Mouse (Mus musculus) induced T-regulatory cell, adult 2 months (primary cell): ENCODE data around the gene Atf3.

Source experiments
- DNase-seq: peaks from one replicate; pipeline ENCODE4 v3.0.0-alpha.2; 2012; ENCODE audit warnings: low read depth

Gene Atf3

DNA sequence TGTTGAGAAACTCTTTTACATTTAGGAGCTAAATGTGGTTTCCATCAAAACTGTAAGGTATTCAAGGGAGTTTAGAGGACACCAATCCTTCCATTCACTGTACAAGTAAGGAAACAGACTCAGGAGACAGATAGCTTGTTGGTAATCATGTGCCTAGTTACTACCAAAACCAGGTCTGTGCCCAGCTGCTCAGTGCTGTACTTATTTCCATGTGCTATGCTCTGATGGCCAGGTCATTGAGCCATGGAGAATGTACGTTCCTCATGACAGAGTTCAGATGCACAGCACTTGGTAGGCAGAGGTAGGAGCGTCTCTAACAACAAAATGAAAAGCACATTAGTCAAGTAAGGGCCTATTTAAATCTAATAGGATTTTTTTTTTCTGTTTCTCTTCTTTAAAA is 8.7 kb upstream of the Atf3 start:
- DNase-seq: no peak

DNA sequence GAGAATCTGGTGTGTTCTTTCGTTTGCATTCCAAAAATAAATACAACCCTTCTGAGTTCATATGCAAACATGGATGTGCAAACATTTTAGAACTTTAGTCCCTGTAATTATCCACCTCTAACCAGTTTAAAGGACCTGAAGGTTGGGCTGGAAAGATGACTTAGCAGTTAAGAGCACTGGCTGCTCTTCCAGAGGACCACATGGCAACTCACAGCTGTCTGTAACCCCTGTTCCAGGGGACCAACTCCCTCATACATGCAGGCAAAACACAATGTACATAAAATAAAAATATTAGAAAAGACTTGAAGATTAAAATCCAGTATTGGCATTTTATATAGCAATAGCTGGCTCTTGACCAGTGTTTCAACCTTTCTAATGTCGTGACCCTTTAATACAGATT is 7.9 kb upstream of the Atf3 start:
- DNase-seq: no peak

DNA sequence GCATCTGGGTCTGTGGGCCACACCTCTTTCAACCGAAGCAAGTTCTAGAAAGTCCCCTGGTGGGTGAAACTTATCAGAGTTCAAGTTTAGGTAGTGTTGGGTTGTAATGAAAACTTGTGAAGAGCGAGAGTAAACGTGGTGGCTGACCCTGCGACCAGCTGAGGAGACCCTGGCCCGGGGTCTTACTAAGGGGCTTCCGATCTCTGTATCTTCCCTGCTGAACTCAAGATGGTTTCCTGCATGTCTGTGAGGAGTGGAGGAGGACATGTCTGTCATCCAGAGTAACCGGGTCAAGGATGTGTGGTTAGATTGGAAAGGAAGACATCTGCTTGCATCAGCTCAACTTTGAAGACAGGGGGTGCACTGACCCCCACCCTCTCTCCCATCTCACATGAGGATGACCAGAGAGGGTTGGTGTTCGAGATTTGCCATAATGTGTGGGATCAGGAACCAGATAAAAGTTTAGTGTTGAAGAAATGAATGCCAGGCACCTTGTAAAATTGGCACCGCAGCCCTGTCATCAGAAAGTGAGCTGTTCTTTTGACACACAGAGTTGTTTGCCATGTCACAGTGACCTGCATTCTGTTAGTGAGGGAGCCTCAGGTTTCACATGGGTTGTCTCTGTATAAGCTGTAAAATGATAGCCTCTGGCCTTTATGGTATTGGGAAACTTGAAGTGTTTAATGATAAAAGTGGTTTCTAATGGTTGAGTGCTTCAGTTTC is 7.3 kb upstream of the Atf3 start:
- DNase-seq: peak; percentile 89

DNA sequence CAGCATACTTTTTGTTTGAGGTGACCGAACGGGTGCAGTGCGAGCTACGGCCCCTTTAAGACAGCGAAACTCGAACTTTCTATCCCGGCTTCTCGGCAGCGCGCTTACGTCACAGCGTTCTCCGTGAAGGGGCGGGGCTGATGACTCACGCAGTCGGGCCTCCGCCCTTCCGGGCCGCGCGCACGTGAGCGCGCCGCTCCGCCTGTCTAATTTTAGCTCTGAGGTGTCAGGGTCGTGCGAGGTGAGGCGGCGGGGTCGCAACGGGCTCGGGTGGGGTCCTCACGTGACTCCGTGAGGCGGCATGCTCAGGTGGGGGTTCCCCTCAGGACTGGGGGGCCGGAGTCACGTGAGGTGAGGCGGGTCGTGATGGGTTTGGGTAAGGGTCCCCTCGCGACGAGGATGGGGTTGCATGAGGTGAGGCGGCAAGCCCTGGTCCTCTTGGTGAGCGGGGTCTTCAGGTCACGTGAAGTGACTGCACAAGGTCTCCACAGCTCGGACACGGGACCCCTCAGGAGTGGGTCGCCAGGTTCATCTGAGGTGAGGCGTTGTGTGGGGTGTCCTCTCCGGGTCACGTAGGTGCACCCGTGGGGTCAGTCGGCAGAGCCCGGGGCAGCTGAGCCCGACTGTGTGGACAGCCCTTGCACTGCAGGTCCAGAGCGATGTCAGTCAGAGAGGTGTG is 6.6 kb upstream of the Atf3 start:
- DNase-seq: peak; percentile 97

DNA sequence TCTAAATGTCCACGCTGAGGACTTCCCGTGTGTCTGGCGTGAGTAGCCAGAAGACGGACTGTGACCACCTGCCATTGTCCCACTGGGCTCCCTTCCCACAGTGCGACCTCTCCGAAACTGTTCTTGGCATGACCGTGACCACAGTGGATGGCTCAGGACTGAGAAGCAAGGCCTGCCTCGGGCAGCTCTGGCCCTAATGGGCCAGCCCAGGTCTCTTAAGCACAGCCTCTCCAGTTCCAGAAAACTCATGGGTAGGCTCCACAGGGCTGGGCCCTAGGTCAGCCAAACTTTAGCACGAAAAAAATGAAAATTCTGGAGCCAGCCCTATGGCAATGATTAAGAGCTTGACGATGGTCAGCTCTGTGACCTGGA is 6.1 kb upstream of the Atf3 start:
- no peak for DNase-seq

DNA sequence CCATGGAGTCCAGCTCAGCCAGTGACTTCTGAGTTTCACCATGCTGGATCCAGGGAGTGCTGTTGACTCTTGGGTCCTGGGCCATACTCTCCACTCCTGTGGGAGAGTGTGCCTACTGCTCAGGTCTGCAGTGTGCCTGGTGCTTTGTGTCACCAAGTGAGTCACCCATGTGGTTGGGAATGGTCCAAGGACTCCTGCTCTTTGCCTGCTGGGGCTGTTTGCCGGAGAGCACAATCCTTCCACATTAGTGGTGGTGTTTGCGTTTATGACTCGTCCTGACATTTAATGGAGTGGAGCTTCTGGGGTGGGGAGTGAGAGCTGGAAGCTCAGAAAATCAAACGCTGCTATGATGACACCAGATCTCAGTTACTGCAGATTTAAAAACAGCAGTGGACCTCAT is 4.2 kb upstream of the Atf3 start:
- DNase-seq: no peak

DNA sequence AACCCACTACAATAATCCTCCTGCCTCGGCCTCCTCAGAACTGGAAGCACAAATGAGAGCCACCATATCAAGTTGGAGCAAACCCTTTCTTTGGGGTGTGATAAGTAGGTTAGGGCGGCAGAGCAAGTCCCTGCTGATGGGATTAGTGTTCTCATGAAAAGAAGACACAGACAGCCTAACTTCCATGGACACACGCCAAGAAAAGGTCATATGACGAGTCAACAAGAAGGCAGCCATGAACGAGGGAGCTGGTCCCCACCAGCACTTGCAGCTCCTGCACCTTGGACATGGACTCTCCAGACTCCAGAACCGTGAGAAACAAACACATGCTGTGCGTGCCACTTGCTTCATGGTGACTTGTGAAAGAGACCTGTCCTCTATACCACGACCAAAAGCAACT is 2.7 kb upstream of the Atf3 start:
- no peak for DNase-seq

DNA sequence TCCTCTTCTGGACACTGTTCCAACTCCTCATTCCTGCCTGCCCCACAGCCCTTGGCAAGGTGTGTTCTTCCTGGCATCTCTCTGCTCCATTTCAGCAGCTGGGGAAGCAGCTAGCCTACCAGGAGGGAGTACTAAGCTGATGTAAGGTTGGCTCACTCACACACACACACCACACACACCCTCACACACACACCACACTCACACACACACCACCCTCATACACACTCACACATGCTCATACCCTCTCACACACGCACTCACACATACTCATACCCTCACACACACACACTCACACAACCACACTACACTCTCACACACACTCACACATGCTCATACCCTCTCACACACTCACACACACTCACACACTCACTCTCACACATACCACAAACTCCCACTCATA is 1.9 kb upstream of the Atf3 start:
- no peak for DNase-seq

DNA sequence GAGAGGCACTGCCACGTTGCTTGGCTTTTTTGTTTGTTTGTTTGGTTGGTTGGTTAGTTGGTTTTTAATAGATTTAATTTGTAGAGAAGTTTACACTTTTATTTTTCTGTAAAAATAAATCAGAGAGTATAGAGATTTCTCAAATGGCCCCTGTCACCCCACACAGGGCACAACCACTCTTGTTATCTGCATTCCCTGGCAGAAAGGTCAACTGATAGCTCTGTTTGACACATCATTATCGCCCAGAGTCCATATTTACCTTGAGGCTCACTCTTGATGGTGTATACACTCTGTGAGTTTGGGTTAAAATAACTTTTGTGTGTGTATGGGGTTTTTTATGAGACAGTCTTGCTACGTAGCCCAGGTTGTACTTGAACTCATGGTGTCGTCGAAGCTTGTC is 744 bp upstream of the Atf3 start:
- no peak for DNase-seq

DNA sequence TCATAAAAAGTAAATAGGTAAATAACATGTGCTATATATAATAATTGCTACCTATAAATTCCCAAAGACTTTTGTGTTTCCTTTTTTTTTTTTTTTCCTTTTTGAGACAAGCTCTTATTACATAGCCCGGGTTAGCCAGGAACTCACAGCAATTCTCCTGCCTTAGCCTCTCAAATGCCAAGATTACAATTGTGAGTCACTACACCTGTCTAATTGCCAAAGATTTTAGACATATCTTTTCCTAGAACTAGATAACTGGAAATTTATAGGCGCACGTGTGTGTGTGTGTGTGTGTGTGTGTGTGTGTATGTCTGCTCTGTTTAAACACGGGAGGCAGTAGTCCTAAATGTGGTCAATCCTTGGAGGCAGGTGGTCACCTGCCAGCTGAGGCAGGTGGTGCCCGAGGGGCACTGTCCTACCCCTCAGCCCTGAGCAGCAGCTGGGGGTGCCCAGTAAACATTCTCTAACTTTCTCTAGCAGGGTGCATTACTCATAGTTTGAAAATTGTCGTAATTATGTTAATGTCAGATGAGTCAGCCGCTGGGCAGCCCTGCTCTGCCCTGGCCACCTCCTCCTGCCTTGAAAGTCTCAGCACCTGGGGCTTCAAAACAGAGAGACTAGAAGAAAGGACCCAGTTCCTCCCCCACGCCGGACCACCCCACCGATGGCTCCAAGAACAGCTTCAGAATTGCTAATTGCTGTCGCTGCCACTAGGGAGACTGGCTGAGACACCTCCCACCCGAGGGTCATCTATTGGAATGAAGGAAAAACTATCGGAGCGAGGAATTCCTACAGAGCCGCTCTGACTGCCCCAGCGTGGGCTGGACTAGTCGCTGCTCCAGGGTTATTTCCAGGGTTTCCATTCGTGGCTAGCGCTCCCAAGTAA is 1.8 kb downstream of the Atf3 start:
- DNase-seq: no peak

DNA sequence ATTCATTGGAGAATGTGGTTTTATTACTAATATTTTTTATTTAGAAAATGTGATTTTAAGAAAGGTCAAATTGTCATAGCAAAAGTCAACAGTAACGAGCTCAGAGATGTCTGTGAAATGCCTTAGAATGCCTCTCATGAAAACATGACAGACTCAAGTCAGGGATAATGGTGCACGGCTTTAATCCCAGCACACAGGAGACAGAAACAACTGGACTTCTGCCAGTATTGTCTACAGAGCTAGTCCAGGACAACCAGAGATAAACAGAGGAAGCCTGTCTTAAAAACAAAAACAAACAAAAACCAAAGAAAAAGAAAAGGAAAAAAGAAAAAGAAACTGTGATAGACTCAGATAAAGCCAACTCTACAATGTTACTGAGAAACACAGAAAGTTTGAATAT is 6.7 kb downstream of the Atf3 start:
- no peak for DNase-seq

DNA sequence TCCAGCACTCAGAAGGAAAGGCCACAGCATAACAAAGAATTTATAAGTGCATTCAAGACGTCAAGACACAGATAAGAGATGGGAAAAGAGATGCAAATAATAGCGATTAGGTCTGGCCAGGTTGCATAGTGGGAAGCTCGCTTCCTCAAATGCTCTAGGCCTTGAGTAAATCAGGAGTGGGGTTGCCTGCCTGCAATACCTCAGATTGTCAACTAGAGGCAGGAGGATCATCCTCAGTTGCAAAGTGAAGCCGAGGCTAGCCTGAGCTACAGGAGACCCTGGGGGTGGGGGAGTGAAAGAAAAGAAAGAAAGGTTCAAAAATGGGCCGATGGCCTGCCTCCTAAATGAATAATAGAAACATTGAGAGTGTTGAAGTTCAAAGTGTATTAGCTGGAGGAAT is 12.0 kb downstream of the Atf3 start:
- DNase-seq: no peak

DNA sequence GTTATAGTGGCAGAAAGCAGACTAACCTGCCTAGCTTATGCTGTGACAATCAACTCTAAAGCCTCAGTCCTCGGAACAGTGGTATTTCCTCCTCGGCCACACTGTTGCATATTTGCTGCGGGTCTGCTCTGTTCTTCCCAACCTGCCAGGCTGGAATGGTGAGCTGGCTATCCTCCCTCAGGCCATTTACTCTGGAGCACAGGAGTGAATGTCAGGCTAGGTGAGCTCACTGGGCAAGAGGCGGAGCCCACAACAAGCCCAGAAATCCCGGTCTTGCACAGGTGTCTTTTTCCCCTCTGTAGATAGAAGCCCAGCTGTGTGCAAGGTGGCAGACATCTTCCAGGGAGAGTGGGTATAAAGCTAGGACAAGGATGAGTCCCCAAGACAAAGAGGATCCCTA is 13.0 kb downstream of the Atf3 start:
- no peak for DNase-seq

DNA sequence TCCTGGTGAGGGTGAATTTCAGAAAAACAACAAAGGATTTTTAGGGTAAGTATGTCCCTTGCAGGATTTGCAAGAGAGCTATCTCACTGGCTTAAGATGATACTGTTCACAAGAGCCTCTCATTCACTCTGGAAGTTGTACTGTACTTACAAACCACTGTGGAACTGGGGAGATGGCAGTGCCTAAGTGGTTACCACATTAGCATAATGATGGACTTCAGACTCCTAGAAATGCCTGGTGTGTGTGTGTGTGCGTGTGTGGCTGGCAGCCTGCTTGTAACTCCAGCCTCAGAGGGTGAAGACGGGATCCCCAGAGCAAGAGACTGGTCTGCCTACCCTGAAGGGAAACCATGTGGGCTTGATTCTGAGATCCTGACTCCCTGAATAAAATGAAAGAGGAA is 14.3 kb downstream of the Atf3 start:
- DNase-seq: no peak

DNA sequence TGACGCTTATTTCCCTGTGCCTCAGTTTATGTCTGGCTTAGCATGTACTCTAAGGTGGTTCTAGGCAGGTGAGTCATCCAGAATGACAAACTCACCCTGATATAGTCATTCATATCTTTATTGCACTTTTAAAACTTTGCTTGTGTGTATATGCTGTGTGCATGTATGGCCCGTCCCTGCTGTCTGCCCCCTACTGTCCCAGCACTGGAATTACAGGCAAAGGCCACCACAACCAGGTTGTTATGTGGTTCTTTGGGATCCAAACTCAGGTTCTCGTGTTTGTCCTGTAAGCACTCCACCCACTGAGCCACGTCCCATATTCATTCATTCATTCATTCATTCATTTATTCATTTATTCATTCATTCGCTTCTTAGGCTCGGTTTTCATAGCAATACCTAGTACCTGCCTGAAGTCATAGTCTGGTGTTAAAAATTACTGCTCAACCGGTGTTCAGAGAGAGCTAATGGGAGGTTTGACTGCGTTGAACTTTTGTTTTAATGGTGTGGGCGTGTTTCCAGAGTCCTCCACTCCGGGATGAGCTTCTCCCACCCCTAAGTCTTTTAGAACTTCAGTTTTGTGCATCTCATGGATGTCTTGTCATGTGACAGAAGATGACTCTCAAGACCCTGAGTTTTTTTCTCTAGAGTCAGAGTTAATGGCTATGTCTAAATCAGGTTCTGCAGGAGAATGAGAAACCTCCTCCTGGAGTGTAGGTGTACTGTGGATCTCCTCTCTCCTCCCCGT is 15.5 kb downstream of the Atf3 start:
- no peak for DNase-seq

DNA sequence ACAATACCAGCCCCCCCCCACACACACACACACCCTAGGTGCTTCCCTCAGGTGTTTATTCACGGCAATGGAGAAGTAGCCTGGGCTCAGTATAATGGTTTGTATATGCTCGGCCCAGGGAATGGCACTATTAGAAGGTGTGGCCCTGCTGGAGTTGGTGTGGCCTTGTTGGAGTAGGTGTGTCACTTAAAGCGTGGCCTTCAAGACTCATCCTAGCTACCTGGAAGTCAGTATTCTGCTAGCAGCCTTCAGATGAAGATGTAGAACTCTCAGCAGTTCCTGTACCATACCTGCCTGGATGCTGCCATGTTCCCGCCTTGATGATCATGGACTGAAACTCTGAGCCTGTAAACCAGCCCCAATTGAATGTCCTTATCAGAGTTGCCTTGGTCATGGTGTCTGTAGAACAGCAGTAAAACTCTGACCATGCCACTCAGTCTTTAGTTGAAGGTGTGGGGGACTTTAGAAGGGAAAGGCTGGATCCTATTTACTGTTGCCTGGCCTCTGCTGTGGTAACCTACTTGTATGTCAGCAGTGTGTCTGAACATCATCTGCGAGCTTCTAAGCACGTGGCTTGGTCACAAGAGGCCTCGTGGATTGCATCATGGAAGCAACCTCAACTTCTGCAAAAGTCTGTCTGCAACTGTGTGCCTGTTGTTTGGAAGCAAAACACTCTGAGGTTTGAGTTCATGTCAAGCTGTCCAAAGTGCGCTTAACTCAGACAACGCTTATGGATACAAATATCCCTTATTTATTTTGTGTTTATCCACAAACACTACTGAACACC is 16.8 kb downstream of the Atf3 start:
- no peak for DNase-seq

DNA sequence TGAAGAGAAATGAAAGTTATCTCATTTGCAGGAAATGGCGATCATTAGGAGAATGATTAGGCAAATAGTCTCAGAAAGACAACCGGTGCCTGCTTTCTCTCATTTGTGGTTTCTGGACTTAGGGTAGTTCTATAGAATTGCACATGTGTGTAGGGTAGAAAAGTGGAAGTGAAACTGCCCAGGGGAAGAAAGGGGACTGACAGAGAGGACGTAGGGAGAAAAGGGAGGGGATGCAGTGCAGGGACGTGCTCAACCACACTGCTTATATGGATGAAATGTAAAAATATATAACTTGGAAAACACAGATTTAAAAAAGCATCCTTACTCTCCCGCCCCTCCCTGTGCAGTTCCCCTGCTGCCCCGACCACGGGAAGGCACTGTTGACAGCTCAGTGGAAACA is 19.9 kb downstream of the Atf3 start:
- no peak for DNase-seq

DNA sequence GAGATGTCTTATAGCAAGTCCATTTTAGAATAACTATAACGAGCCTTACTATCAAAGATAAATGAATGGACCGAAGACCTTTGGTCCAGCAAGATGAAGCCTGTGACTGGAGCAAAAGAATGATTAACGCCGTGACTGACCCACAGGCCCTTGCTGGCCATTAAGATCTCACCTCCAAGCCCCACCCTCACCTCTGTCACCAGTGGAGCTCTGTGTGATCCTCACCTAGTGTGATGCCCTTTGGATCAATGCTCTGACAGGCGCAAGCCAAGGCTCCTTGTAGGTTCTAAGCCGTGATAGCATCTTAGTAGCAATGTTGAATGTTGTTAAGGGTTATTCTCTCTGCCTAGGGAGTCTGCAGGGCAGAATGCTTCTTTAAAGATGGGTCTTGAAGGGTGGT is 21.8 kb downstream of the Atf3 start:
- no peak for DNase-seq

DNA sequence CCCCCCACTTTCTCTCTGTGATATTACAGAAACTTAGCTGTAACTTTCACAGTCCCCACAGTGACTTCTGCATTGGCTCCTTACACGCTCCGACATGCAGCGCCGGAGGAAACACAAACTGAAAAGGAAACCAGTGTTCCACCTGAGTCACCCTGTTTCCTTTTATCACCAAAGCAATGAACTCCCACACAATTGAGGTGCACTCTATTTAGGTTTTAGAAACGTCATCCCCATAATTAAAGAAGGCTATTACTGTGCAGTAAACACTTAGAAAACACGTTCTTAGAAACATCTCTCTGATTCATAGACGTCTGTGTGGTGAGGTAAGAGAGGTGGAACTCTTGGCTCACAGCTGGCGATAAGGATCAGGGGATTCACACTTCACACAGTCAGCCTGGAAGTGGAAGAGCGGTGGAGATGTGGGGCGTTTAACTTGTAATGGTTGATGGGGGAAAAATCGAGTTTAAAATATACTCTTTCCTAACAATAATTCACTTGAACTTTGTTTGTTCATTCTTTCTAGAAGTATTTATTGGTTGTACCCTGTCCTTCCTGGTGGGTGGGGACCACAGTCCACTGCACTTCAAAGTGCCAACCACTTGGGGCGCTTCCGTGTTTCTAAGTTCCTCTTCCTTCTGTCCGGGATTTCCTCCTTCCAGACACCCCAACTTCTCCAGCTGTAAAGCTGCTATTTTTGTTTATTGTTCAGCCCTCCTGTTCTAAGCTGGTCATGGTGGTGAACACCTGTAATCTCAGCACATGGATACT is 24.0 kb downstream of the Atf3 start:
- peak; percentile 92 for DNase-seq

DNA sequence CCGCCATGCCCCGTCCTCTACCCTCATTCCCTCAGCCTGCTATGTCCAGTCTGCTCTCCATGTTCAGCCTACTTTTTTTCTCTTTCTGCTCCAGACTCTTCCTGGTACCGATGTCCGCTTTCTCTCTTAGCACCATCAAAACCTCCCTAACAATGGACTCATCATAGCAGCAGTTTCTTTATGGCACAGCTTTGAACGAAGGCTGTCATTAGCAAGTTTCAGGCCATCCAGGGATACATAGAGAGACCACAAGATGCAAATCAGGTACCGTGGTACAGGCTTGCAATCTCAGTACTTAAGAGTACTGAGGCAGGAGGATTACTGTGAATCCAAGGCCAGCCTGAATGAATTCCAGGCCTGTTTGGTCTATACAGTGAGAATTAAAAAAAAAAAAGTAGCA is 25.1 kb downstream of the Atf3 start:
- DNase-seq: no peak

DNA sequence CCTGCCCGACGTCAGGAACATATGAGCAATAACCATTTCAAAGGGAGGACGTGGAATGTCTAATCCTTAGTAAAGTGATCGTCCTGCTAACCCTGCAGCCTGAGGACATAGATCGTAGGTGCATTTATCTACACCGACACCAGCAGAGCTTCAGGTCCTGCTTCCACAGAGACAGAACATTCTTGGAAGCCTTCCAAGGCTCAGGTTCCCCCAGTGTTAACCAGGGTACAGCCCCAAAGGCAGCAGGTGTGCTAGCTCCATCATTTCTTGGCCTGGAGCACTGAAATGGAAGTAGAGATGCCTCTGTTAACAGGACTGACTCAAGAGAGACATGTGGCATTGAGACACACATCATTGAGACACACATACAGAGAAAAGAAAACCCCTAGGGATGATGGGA is 25.6 kb downstream of the Atf3 start:
- no peak for DNase-seq
